Mouse (Mus musculus): Measurements from ENCODE around the gene Ammecr1. TPM values are rescaled to one million over a fixed set of nuclear protein-coding genes. Genes with fewer than 3 reads are reported as not detected.

The Ammecr1 gene
- polyA plus RNA-seq, 1 experiment, result 0.69 TPM

- no peak for DNase-seq (ENCODE audit: low read depth)
Observed at GRCm38 (mm10) chrX:142829267-142829666, 137.3 kb downstream of the Ammecr1 start.

GRCm38 (mm10) chrX:142828184-142828908 is 138.2 kb downstream of the Ammecr1 start:
- no peak for DNase-seq (ENCODE audit: low read depth)

GRCm38 (mm10) chrX:142827644-142828043 is 138.9 kb downstream of the Ammecr1 start:
- no peak for DNase-seq (ENCODE audit: low read depth)

- no peak for DNase-seq (ENCODE audit: low read depth)
Observed at GRCm38 (mm10) chrX:142825309-142825708, 141.2 kb downstream of the Ammecr1 start.

- DNase-seq (ENCODE audit: low read depth), result no peak
Observed at GRCm38 (mm10) chrX:142821846-142822245, 144.7 kb downstream of the Ammecr1 start.

GRCm38 (mm10) chrX:142821239-142821638 is 145.3 kb downstream of the Ammecr1 start:
- DNase-seq (ENCODE audit: low read depth), result no peak

- no peak for DNase-seq (ENCODE audit: low read depth)
Observed at GRCm38 (mm10) chrX:142818057-142818682, 148.4 kb downstream of the Ammecr1 start.

GRCm38 (mm10) chrX:142813146-142813545 is 153.4 kb downstream of the Ammecr1 start:
- DNase-seq (ENCODE audit: low read depth), result no peak

- DNase-seq (ENCODE audit: low read depth), result no peak
Observed at GRCm38 (mm10) chrX:142808411-142808810, 158.1 kb downstream of the Ammecr1 start.

- DNase-seq (ENCODE audit: low read depth), result no peak
Observed at GRCm38 (mm10) chrX:142806620-142807061, 159.9 kb downstream of the Ammecr1 start.

GRCm38 (mm10) chrX:142806126-142806525 is 160.4 kb downstream of the Ammecr1 start:
- no peak for DNase-seq (ENCODE audit: low read depth)

GRCm38 (mm10) chrX:142804596-142804995 is 161.9 kb downstream of the Ammecr1 start:
- DNase-seq (ENCODE audit: low read depth), result no peak

Other genes starting within 250 kb of the Ammecr1 start
- gene Rtl9, start 132.9 kb upstream of the Ammecr1 start, polyA plus RNA-seq (2012; rRNA removed), result 0.23 and 0.37 TPM in 2 replicates

All from gonadal fat pad, adult 2 months (tissue).